Mouse (Mus musculus) megakaryocyte progenitor cell, adult 5-6 weeks (primary cell): ENCODE results near the gene Hs6st3. TPM values are rescaled to one million over a fixed set of nuclear protein-coding genes. Genes with fewer than 3 reads are reported as not detected.
A peak's percentile ranks its signal among the peaks of the same experiment; 100 is the strongest.
"Not testable (repeated sequence)": the region's sequence is repeated elsewhere in the genome, so short reads cannot be mapped to it uniquely, and the experiment has no call there.

Source experiments
- ATAC-seq: replicated peaks from 2 replicates; pipeline ENCODE4 v1.8.0; 2016; ENCODE audit warnings: mild to moderate bottlenecking, moderate TSS enrichment, inconsistent platforms; ENCODE audit not compliant: poor library complexity
- total RNA-seq, 2 experiments: library from RNA; stranded (forward) in 1 of 2; stranded (reverse) in 1 of 2; fragments of 157-497, 149-512 nt in 1 of 2; fragments of 200-1000 nt in 1 of 2; gene quantifications; 2 replicates each; pipeline versions ENCODE4 v1.2.3 to v1.2.4; 2015 to 2017

Hs6st3 gene
- total RNA-seq, 2 experiments from 2014 or later = not detected

GRCm38 (mm10) chr14:119422894-119423293 lies 284.8 kb downstream of the Hs6st3 start:
- ATAC-seq = no peak

- no peak for ATAC-seq
Observed at GRCm38 (mm10) chr14:119450471-119450870, 312.3 kb downstream of the Hs6st3 start.

GRCm38 (mm10) chr14:119451594-119451993 lies 313.5 kb downstream of the Hs6st3 start:
- peak; percentile 89 for ATAC-seq

GRCm38 (mm10) chr14:119452382-119452781 lies 314.2 kb downstream of the Hs6st3 start:
- no peak for ATAC-seq

GRCm38 (mm10) chr14:119452797-119453196 lies 314.7 kb downstream of the Hs6st3 start:
- ATAC-seq = no peak

- no peak for ATAC-seq
Observed at GRCm38 (mm10) chr14:119464308-119464707, 326.2 kb downstream of the Hs6st3 start.

GRCm38 (mm10) chr14:119464883-119465282 lies 326.7 kb downstream of the Hs6st3 start:
- ATAC-seq = no peak

GRCm38 (mm10) chr14:119466899-119467588 lies 328.9 kb downstream of the Hs6st3 start:
- no peak for ATAC-seq

GRCm38 (mm10) chr14:119476582-119476981 lies 338.4 kb downstream of the Hs6st3 start:
- ATAC-seq = no peak

- ATAC-seq = no peak
Observed at GRCm38 (mm10) chr14:119477836-119478235, 339.7 kb downstream of the Hs6st3 start.

GRCm38 (mm10) chr14:119488978-119489703 lies 351.0 kb downstream of the Hs6st3 start:
- no peak for ATAC-seq

GRCm38 (mm10) chr14:119520632-119521031 lies 382.5 kb downstream of the Hs6st3 start:
- no peak for ATAC-seq

- no peak for ATAC-seq
Observed at GRCm38 (mm10) chr14:119521056-119521455, 382.9 kb downstream of the Hs6st3 start.

- no peak for ATAC-seq
Observed at GRCm38 (mm10) chr14:119532889-119533546, 394.9 kb downstream of the Hs6st3 start.

GRCm38 (mm10) chr14:119540505-119540904 lies 402.4 kb downstream of the Hs6st3 start:
- ATAC-seq = no peak

- no peak for ATAC-seq
Observed at GRCm38 (mm10) chr14:119544596-119544995, 406.5 kb downstream of the Hs6st3 start.

- ATAC-seq = no peak
Observed at GRCm38 (mm10) chr14:119558356-119558755, 420.2 kb downstream of the Hs6st3 start.

- no peak for ATAC-seq
Observed at GRCm38 (mm10) chr14:119582039-119582508, 443.9 kb downstream of the Hs6st3 start.

- no peak for ATAC-seq
Observed at GRCm38 (mm10) chr14:119585069-119585468, 446.9 kb downstream of the Hs6st3 start.

- not testable (repeated sequence) for ATAC-seq
Observed at GRCm38 (mm10) chr14:119587365-119587764, 449.2 kb downstream of the Hs6st3 start.

GRCm38 (mm10) chr14:119604327-119604726 lies 466.2 kb downstream of the Hs6st3 start:
- no peak for ATAC-seq

GRCm38 (mm10) chr14:119612793-119613192 lies 474.7 kb downstream of the Hs6st3 start:
- ATAC-seq = no peak
